Mouse (Mus musculus) heart, adult 11 months (tissue): ENCODE results near the gene Hoxb4.

Experiments
- DNase-seq: peaks from one replicate; pipeline ENCODE4 v3.0.0; 2022

The Hoxb4 gene

GRCm38 (mm10) chr11:96338957-96339855 is 21.1 kb downstream of the Hoxb4 start:
- DNase-seq, result peak; percentile 87

GRCm38 (mm10) chr11:96340698-96341365 is 22.8 kb downstream of the Hoxb4 start:
- DNase-seq, result peak; percentile 90

GRCm38 (mm10) chr11:96341701-96342575 is 23.9 kb downstream of the Hoxb4 start:
- peak; percentile 93 for DNase-seq

- no peak for DNase-seq
These were observed 24.5 kb downstream of the Hoxb4 start for GRCm38 (mm10) chr11:96342576-96342930.

GRCm38 (mm10) chr11:96343206-96343745 is 25.2 kb downstream of the Hoxb4 start:
- no peak for DNase-seq

- DNase-seq, result peak; percentile 90
These were observed 26.2 kb downstream of the Hoxb4 start for GRCm38 (mm10) chr11:96344061-96344877.

- no peak for DNase-seq
These were observed 26.8 kb downstream of the Hoxb4 start for GRCm38 (mm10) chr11:96344878-96345159.

GRCm38 (mm10) chr11:96345220-96345892 is 27.3 kb downstream of the Hoxb4 start:
- DNase-seq, result peak; percentile 89

- DNase-seq, result peak; percentile 87
These were observed 28.1 kb downstream of the Hoxb4 start for GRCm38 (mm10) chr11:96345893-96346806.

GRCm38 (mm10) chr11:96346916-96347520 is 29.0 kb downstream of the Hoxb4 start:
- no peak for DNase-seq

GRCm38 (mm10) chr11:96347717-96348116 is 29.6 kb downstream of the Hoxb4 start:
- DNase-seq, result no peak

- DNase-seq, result no peak
These were observed 30.3 kb downstream of the Hoxb4 start for GRCm38 (mm10) chr11:96348141-96348928.

GRCm38 (mm10) chr11:96348988-96349387 is 30.9 kb downstream of the Hoxb4 start:
- no peak for DNase-seq

- DNase-seq, result peak; percentile 77
These were observed 31.6 kb downstream of the Hoxb4 start for GRCm38 (mm10) chr11:96349491-96350340.

- no peak for DNase-seq
These were observed 32.2 kb downstream of the Hoxb4 start, which contains the start of gene Hoxb2 for GRCm38 (mm10) chr11:96350341-96350624. Hoxb2 (plus strand) TSS chr11:96350525.

GRCm38 (mm10) chr11:96350791-96351190 is 32.7 kb downstream of the Hoxb4 start:
- DNase-seq, result no peak

- DNase-seq, result peak; percentile 95
These were observed 33.2 kb downstream of the Hoxb4 start for GRCm38 (mm10) chr11:96351312-96351711.

GRCm38 (mm10) chr11:96351831-96352230 is 33.8 kb downstream of the Hoxb4 start:
- DNase-seq, result peak; percentile 89
